Mouse (Mus musculus): ENCODE results near the gene Luc7l3. TPM values are rescaled to one million over a fixed set of nuclear protein-coding genes. Genes with fewer than 3 reads are reported as not detected.
A peak's percentile ranks its signal among the peaks of the same experiment; 100 is the strongest.

Gene Luc7l3
- total and polyA plus RNA-seq, 2 experiments: 4.6 to 20.1 TPM

DNA sequence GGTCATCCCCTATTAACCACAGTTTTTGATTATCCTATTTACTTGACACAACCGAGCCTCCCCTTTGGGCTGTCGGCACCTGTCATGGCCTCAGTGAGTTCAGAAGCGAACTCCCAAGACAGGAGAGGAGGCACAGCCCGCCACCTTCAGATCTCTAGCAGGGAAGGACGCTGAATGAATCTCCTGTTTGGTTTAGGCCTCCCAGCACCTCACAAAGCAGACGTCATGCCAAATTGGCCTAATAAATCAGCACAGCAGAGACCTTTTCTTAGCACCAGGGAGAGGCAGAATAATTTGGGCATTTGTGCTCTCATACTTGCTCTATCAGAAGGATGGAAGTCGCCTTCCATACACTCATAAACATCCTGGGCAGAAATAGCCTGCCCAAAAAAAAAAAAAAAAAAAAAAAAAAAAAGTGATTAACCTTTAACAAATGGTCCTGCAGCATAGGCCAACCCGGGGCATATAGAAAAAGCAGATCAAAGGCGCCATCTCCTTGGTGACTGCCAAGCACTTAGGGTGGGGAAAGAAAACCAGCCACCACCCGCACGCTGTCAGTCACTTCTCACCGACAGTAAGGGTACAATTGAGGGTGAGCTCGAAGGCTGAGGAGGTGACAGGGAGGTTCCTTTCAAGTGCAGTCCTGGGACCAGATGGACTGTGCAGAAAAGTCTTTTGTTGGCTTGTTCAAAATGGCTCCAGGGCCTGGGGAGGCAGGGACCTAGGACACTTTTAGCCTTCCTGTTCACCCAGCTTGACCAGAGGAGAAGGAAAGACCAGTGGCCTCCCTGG, 20.5 kb upstream of the Luc7l3 start:
- no peak for DNase-seq (ENCODE audit: extremely low read depth, low read depth, low spot score)
- H3K9ac ChIP-seq (ENCODE audit: low read depth, low read length): peak overlapping the region; percentile 44
- TF ChIP-seq CTCF (IDR thresholded peaks at IDR 0.05; ENCODE audit: low read depth, low read length) (no peak), POLR2A (IDR thresholded peaks at IDR 0.05; ENCODE audit: extremely low read depth, insufficient read depth, low read length) (no peak)
- no peak overlapping the region for H3K4me3 ChIP-seq (ENCODE audit: insufficient read depth, low read depth, low read length)
- WGBS: 60% methylated on average over 13 of the region's 13 CpGs
- H3K79me2 ChIP-seq (ENCODE audit: control insufficient read depth, insufficient read depth, low read length): no peaks in the 10 kb centered on the region
- peaks cover 21% of the 10 kb centered on the region for H3K4me1 ChIP-seq (ENCODE audit: control insufficient read depth, insufficient read depth, low read length)
- no peaks in the 10 kb centered on the region for H3K27me3 ChIP-seq (ENCODE audit: control insufficient read depth, insufficient read depth, low read length)
- peak overlapping the region; percentile 68 for H3K27ac ChIP-seq (replicated peaks; ENCODE audit: insufficient read depth, low read depth, low read length)
- H3K36me3 ChIP-seq (ENCODE audit: control insufficient read depth, insufficient read depth, low read length): peaks cover 16% of the 10 kb centered on the region; the same call in 1 of the 2 replicates

DNA sequence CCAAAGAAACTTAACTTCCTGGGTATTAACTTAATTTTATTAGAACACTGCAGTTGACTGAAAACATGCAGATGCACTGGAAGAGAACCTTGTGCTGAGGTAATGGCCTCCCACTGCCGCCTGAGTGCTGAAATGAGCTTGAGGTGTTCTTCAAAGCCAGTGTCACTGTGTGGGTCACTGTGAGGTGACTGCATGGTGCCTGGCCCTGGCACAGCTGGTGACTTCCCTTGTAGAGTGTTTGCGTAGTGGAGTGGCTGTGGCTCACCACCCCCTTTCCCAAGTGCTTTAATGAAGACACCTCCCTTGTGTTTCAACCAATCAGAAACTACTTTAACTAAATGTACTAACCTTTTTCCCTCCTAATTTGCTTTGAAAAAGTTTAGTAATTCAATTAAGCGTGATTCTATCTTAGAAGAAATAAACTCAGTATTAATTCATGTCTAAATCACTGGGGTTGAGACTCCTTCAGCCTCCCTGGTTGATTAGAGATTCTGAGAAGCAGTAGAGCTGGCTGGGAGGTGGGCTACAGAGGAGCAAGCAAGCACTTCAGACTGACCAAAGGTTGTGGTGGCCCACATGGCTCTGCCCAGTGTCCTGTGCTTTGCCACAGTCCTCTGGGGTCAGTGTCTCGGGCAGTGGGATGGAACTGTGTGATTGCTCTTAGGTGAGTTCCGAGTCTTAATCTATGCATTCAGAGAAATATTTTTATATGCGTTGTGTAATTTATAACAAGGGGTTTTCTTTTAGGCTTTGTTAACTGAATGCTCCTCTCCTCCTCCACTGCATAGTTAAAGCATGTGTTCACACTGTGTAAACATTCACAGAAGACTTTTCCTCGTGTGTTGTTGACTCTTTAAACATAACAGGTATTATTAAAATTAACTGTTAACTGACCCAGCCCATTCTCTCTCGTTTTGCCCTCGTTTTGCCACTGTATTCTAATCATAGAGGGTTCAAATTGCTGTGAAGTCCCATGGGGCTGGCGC, 19.5 kb upstream of the Luc7l3 start:
- peak; percentile 78 for DNase-seq (ENCODE audit: extremely low read depth, low read depth, low spot score)
- H3K27ac ChIP-seq (replicated peaks; ENCODE audit: insufficient read depth, low read depth, low read length): peak overlapping the region; percentile 72

DNA sequence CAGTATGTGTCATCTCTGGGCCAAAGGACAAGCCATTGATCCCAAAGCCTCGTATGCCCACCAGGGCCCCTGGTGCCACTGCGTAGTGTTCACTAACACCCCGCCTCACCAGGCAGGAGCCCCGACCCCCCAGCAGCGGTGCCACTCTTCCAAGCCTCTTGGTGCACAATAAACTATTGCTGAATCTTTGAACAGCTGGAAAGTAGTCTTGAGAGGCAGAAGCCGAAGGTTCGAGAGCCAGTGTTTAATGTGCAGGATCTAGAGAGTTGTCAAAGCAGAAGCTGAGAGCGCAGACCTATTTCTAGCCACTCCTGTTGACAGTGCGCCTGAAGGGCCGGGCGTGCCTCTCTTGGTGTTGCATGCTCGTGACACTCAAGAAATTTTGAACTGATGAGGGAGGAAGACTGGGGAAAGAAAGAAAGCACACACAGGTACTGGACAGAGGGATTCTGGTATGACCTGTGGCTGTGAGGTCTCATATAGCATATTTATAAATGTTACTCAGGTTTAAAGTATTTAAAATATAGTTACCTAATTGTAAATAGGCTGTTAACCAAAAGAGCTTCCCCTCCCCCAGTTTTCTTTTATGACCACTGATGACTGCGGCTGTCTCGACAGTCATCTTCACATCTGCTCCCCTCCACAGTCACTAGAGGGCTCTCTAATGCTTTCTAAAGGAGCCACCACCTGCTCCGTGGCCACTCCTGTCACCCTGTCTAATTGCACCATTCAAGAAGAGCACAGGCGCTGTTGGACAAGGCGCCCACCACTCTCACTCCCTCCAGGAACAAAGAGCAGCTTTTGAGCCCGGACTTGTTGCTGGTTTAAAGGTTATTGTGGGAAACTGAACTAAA, 18.2 kb upstream of the Luc7l3 start:
- no peaks in the 10 kb centered on the region for H3K79me2 ChIP-seq (ENCODE audit: control insufficient read depth, insufficient read depth, low read length)
- TF ChIP-seq POLR2A (IDR thresholded peaks at IDR 0.05; ENCODE audit: extremely low read depth, insufficient read depth, low read length) (no peak), CTCF (IDR thresholded peaks at IDR 0.05; ENCODE audit: low read depth, low read length) (peak; percentile 75)
- WGBS: 65% methylated on average over 18 of the region's 18 CpGs
- no peak overlapping the region for H3K9ac ChIP-seq (ENCODE audit: low read depth, low read length)
- no peak overlapping the region for H3K4me3 ChIP-seq (ENCODE audit: insufficient read depth, low read depth, low read length)
- peaks cover 11% of the 10 kb centered on the region for H3K4me1 ChIP-seq (ENCODE audit: control insufficient read depth, insufficient read depth, low read length)
- peak; percentile 66 for DNase-seq (ENCODE audit: extremely low read depth, low read depth, low spot score)
- H3K36me3 ChIP-seq (ENCODE audit: control insufficient read depth, insufficient read depth, low read length): peaks cover 22% of the 10 kb centered on the region; the same call in 1 of the 2 replicates
- H3K27ac ChIP-seq (replicated peaks; ENCODE audit: insufficient read depth, low read depth, low read length): no peak overlapping the region
- no peaks in the 10 kb centered on the region for H3K27me3 ChIP-seq (ENCODE audit: control insufficient read depth, insufficient read depth, low read length)

More for the DNA sequence above, 19.5 kb upstream of the Luc7l3 start:
- no peaks in the 10 kb centered on the region for H3K79me2 ChIP-seq (ENCODE audit: control insufficient read depth, insufficient read depth, low read length)
- WGBS: 32% methylated on average over 10 of the region's 10 CpGs
- TF ChIP-seq POLR2A (IDR thresholded peaks at IDR 0.05; ENCODE audit: extremely low read depth, insufficient read depth, low read length) (no peak), CTCF (IDR thresholded peaks at IDR 0.05; ENCODE audit: low read depth, low read length) (no peak)
- no peaks in the 10 kb centered on the region for H3K27me3 ChIP-seq (ENCODE audit: control insufficient read depth, insufficient read depth, low read length)
- H3K4me1 ChIP-seq (ENCODE audit: control insufficient read depth, insufficient read depth, low read length): peaks cover 12% of the 10 kb centered on the region
- no peak overlapping the region for H3K4me3 ChIP-seq (ENCODE audit: insufficient read depth, low read depth, low read length)
- H3K36me3 ChIP-seq (ENCODE audit: control insufficient read depth, insufficient read depth, low read length): peaks cover 16% of the 10 kb centered on the region; the same call in 1 of the 2 replicates
- peak overlapping the region; percentile 22 for H3K9ac ChIP-seq (ENCODE audit: low read depth, low read length)

DNA sequence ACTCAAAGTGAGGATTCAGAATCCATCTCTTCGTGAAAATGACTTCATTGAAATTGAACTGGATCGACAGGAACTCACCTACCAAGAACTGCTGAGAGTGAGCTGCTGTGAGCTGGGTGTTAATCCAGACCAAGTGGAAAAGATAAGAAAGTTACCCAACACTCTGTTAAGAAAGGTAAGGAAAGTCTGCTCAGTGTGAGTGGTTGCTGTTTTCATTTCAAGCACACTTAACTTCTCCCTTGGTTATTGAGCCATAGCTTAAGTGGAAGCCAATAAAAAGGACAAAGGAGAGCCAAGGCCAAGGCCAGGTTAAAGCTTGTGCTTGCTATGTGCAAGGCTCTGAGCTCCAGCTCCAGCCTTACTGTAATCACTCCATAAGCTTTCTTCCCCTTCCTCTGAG, 16.6 kb upstream of the Luc7l3 start:
- TF ChIP-seq POLR2A (IDR thresholded peaks at IDR 0.05; ENCODE audit: extremely low read depth, insufficient read depth, low read length) (no peak), CTCF (IDR thresholded peaks at IDR 0.05; ENCODE audit: low read depth, low read length) (no peak)
- Histone ChIP-seq H3K27ac (replicated peaks; ENCODE audit: insufficient read depth, low read depth, low read length) (no peak overlapping the region), H3K9ac (ENCODE audit: low read depth, low read length) (no peak overlapping the region), H3K4me1 (ENCODE audit: control insufficient read depth, insufficient read depth, low read length) (peaks cover 11% of the 10 kb centered on the region), H3K36me3 (ENCODE audit: control insufficient read depth, insufficient read depth, low read length) (peaks cover 28% of the 10 kb centered on the region), H3K79me2 (ENCODE audit: control insufficient read depth, insufficient read depth, low read length) (0 out of 2 replicates have a peak, but pooled peaks cover 3% of the 10 kb centered on the region), H3K27me3 (ENCODE audit: control insufficient read depth, insufficient read depth, low read length) (no peaks in the 10 kb centered on the region), H3K4me3 (ENCODE audit: insufficient read depth, low read depth, low read length) (no peak overlapping the region)
- WGBS: 79% methylated on average over 2 of the region's 2 CpGs
- no peak for DNase-seq (ENCODE audit: extremely low read depth, low read depth, low spot score)

DNA sequence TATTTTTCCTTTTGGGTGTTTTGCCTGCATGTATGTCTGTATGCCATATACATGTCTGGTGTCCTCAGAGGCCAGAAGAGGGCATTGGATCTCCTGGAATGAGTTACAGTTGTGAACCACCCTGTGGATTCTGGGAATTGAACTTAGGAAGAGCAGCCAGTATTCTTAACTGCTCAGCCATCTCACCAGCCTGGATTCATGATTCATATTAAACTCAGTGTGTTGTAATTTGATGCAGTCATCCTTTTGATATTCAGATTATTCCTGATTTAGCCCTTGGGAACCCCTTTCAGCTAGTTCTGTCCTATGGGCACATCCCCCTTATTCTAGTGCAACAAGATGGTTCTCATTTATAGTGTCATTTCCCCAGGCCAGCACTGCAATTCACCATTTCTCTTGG, 14.8 kb upstream of the Luc7l3 start:
- no peak for TF ChIP-seq POLR2A (IDR thresholded peaks at IDR 0.05; ENCODE audit: extremely low read depth, insufficient read depth, low read length)
- no peak for TF ChIP-seq CTCF (IDR thresholded peaks at IDR 0.05; ENCODE audit: low read depth, low read length)
- no peak overlapping the region for H3K4me3 ChIP-seq (ENCODE audit: insufficient read depth, low read depth, low read length)
- DNase-seq (ENCODE audit: extremely low read depth, low read depth, low spot score): no peak
- no peak overlapping the region for H3K27ac ChIP-seq (replicated peaks; ENCODE audit: insufficient read depth, low read depth, low read length)
- H3K79me2 ChIP-seq (ENCODE audit: control insufficient read depth, insufficient read depth, low read length): peaks cover 9% of the 10 kb centered on the region; the same call in 1 of the 2 replicates
- H3K27me3 ChIP-seq (ENCODE audit: control insufficient read depth, insufficient read depth, low read length): no peaks in the 10 kb centered on the region
- H3K36me3 ChIP-seq (ENCODE audit: control insufficient read depth, insufficient read depth, low read length): peaks cover 28% of the 10 kb centered on the region
- H3K9ac ChIP-seq (ENCODE audit: low read depth, low read length): no peak overlapping the region
- peaks cover 4% of the 10 kb centered on the region for H3K4me1 ChIP-seq (ENCODE audit: control insufficient read depth, insufficient read depth, low read length)

Measured in liver, adult 2 months (tissue).